Mouse (Mus musculus) lung, adult 2 months (tissue): ENCODE measurements around the gene Akap11. TPM values are rescaled to one million over a fixed set of nuclear protein-coding genes. Genes with fewer than 3 reads are reported as not detected.
A peak's percentile ranks its signal among the peaks of the same experiment; 100 is the strongest.

Source experiments
- DNase-seq: peaks from one replicate; pipeline ENCODE4 v3.0.0; 2022
- H3K4me1 ChIP-seq: fragments of 200-500 bp; 2 replicates; pipeline ENCODE4 v1.6.1; 2011; ENCODE audit warnings: low read length; ENCODE audit not compliant: control insufficient read depth, insufficient read depth
- H3K4me3 ChIP-seq: fragments of 200-500 bp; replicated peaks from 2 replicates; pipeline ENCODE3; 2011; ENCODE audit warnings: low read depth, mild to moderate bottlenecking, control low read depth, low read length; ENCODE audit errors: extremely low read depth
- CTCF ChIP-seq: fragments of 200-500 bp; IDR thresholded peaks from 2 replicates; pipeline ENCODE4 v1.5.1; 2011; ENCODE audit warnings: mild to moderate bottlenecking, low read length, control low read depth; ENCODE audit not compliant: insufficient read depth
- POLR2A ChIP-seq: fragments of 200-500 bp; IDR thresholded peaks from 2 replicates; pipeline ENCODE4 v1.6.1; 2011; ENCODE audit warnings: low read depth, mild to moderate bottlenecking, control low read depth, low read length, borderline replicate concordance; ENCODE audit errors: extremely low read depth
- WGBS: fragments of 180-500 bp; shearing (Covaris S2); methylation state at CpG from one replicate; pipeline ENCODE4 v1.1.7; 2018; 5-methylcytosine and 5-hydroxymethylcytosine counted together
- polyA plus RNA-seq: library from polyadenylated mRNA; depleted of rRNA; stranded (reverse); fragments of >200 nt; gene quantifications from 2 replicates; pipeline ENCODE4 v1.2.3, GENCODE M21; 2012

Gene Akap11
- polyA plus RNA-seq, 1 experiment, result 10.2 TPM

- TF ChIP-seq POLR2A (no peak), CTCF (no peak)
- 92% methylated on average over 4 of the region's 4 CpGs for WGBS
- DNase-seq, result no peak
- Histone ChIP-seq H3K4me3 (no peak overlapping the region), H3K4me1 (no peaks in the 10 kb centered on the region)
Observed at GRCm38 (mm10) chr14:78496691-78497090, 39.9 kb downstream of the Akap11 start.

GRCm38 (mm10) chr14:78495241-78495640 is 41.4 kb downstream of the Akap11 start:
- no peak for TF ChIP-seq POLR2A
- no peak for TF ChIP-seq CTCF
- H3K4me3 ChIP-seq, result no peak overlapping the region
- DNase-seq, result no peak
- 84% methylated on average over 4 of the region's 4 CpGs for WGBS
- no peaks in the 10 kb centered on the region for H3K4me1 ChIP-seq

- 43% methylated on average over 9 of the region's 9 CpGs for WGBS
- peak; percentile 42 for DNase-seq
Observed at GRCm38 (mm10) chr14:78492602-78493001, 44.0 kb downstream of the Akap11 start.

DNA sequence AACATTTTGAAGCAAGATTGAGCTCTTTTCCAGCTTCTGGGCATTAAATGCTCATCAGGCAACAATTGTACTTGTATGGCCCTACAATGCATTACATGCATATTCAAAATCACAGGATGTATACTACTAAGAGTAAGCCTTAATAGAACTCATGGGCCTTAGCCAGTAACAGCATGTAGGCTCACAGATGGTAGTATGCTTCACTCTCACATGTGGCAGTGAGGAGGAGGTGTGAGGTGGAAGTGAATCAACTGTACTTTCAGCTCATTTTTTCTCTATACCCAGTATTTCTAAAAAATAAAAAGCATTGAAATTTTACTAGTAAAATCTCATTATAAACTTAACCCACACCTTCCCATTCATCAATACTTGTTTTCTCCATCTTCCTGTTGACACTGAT is 45.2 kb downstream of the Akap11 start:
- Histone ChIP-seq H3K4me1 (no peaks in the 10 kb centered on the region), H3K4me3 (no peak overlapping the region)
- no peak for DNase-seq
- no peak for TF ChIP-seq POLR2A
- TF ChIP-seq CTCF, result no peak

More at GRCm38 (mm10) chr14:78492602-78493001, 44.0 kb downstream of the Akap11 start:
- no peak for TF ChIP-seq CTCF
- TF ChIP-seq POLR2A, result no peak
- Histone ChIP-seq H3K4me1 (no peaks in the 10 kb centered on the region), H3K4me3 (no peak overlapping the region)

GRCm38 (mm10) chr14:78482385-78483231 is 54.0 kb downstream of the Akap11 start:
- no peak overlapping the region for H3K4me3 ChIP-seq
- TF ChIP-seq POLR2A (no peak), CTCF (peak; percentile 78)
- 23% methylated on average over 14 of the region's 14 CpGs for WGBS
- DNase-seq, result peak; percentile 15
- no peaks in the 10 kb centered on the region for H3K4me1 ChIP-seq

DNA sequence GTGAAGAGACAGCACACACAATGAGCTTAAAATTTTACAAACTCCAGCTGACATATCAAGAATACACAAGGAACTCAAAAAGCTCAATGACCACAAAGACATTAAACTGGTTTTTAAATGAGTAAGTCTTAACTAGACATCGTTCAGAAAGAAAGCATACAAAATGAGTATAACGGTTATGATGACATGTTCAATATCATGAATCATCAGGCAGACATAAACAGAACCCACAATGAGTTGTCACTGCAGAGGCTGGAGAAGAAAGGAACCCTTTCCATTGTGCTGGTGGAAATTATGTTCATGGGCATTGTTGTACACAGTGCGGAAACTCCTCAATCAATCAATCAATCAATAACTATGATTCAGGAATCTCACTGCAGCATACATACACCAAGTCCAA is 62.5 kb downstream of the Akap11 start:
- Histone ChIP-seq H3K4me1 (no peaks in the 10 kb centered on the region), H3K4me3 (no peak overlapping the region)
- TF ChIP-seq POLR2A (no peak), CTCF (no peak)
- WGBS, result 66% methylated on average over 3 of the region's 3 CpGs
- no peak for DNase-seq

- Histone ChIP-seq H3K4me3 (no peak overlapping the region), H3K4me1 (no peaks in the 10 kb centered on the region)
- no peak for DNase-seq
- 81% methylated on average over 4 of the region's 4 CpGs for WGBS
- no peak for TF ChIP-seq POLR2A
- no peak for TF ChIP-seq CTCF
Observed at GRCm38 (mm10) chr14:78470714-78471113, 65.9 kb downstream of the Akap11 start.

DNA sequence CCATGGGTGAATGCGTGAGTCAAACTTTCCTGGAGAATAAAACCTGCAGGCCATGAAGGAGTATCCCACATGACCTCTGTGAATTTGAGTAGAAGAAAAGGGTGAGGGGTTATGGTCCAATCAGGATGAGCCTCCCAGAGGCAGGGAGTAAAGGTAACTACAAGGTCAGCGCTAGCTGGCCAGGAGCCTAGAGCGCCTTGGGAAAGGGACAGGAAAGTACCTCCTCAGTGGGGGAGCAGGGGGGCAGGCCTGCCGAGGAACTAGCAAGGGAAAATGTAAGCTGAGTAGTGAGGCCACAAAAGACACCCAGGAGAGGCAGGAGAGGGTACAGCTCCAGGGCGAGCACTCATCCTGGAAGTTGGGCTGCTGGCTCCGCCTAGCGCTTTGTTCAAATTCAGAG is 67.6 kb downstream of the Akap11 start:
- DNase-seq, result no peak
- no peak for TF ChIP-seq POLR2A
- TF ChIP-seq CTCF, result no peak
- H3K4me3 ChIP-seq, result no peak overlapping the region
- H3K4me1 ChIP-seq, result no peaks in the 10 kb centered on the region
- WGBS, result 77% methylated on average over 7 of the region's 7 CpGs

DNA sequence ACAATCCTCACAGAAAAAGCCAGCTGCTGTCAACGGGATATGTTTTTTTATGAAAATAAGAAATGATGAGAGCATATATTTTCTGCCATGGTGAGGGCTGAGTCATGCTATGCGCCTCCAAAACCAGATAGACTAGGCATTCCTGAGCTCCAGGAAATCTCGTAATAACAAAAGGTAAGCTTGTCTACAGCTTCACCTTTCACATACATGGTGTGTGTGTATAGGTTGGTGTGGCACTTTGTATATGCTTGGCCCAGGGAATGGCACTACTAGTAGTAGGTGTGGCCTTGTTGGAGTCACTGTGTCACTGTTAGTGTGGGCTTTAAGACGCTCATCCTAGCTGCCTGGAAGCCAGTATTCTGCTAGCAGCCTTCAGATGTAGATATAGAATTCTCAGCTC is 68.6 kb downstream of the Akap11 start:
- Histone ChIP-seq H3K4me3 (no peak overlapping the region), H3K4me1 (no peaks in the 10 kb centered on the region)
- no peak for DNase-seq
- WGBS, result 90% methylated on average over 4 of the region's 4 CpGs
- TF ChIP-seq POLR2A, result no peak
- TF ChIP-seq CTCF, result no peak

- no peak overlapping the region for H3K4me3 ChIP-seq
- H3K4me1 ChIP-seq, result no peaks in the 10 kb centered on the region
- WGBS, result 47% methylated on average over 4 of the region's 4 CpGs
- TF ChIP-seq POLR2A (no peak), CTCF (no peak)
- no peak for DNase-seq
Observed at GRCm38 (mm10) chr14:78464353-78464752, 72.3 kb downstream of the Akap11 start.

DNA sequence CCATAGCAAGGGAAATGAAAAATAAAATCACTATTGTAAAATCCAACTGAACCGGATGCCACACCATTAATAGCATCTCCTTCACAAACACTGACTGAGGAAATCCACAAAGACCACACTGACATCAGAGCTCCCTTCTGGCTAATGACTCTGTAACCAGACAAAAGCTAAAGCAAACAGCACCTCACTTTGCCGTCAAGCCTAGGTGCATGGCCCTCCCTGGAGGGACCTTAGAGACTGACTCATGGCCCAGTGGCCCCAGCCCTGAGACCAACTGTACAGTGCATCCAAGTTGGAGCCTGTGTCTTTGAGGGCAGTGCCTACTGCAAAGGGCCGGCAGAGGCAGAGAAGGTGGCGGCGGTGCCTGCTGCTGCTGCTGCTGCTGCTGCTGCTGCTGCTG is 77.5 kb downstream of the Akap11 start:
- 51% methylated on average over 5 of the region's 5 CpGs for WGBS
- no peak for DNase-seq
- TF ChIP-seq POLR2A (no peak), CTCF (no peak)
- H3K4me3 ChIP-seq, result no peak overlapping the region
- no peaks in the 10 kb centered on the region for H3K4me1 ChIP-seq
